Mouse (Mus musculus) neural tube, embryonic 11.5 days (tissue): ENCODE results near the gene Smim9. TPM values are rescaled to one million over a fixed set of nuclear protein-coding genes. Genes with fewer than 3 reads are reported as not detected.

Experiments
- polyA plus RNA-seq: library from polyadenylated mRNA; unstranded; fragments of >200 nt; fragmentation: Nextera tagmentation; extraction: Ambion mirVana; gene quantifications from 2 replicates; pipeline ENCODE4 v1.2.1, GENCODE M21; 2014

The Smim9 gene
- polyA plus RNA-seq, 1 experiment from 2014 or later = not detected

Other genes with a start within 250 kb of the Smim9 start
- 0.51 and 1.3 TPM in 2 replicates for gene Gab3, start 78.3 kb downstream of the Smim9 start, polyA plus RNA-seq
- gene Dkc1, start 67.9 kb downstream of the Smim9 start, polyA plus RNA-seq = 128 and 134 TPM in 2 replicates
- gene Mpp1, start 32.8 kb downstream of the Smim9 start, polyA plus RNA-seq = 28.6 and 29.8 TPM in 2 replicates
- 39.4 and 40.1 TPM in 2 replicates for gene Fundc2, start 218.6 kb upstream of the Smim9 start, polyA plus RNA-seq
- 0.80 and 1.2 TPM in 2 replicates for gene F8, start 218.8 kb upstream of the Smim9 start, polyA plus RNA-seq